Mouse (Mus musculus): ENCODE results near the gene Ppm1f.

- TF ChIP-seq POLR2A (IDR thresholded peaks at IDR 0.05; ENCODE audit: low read depth, low read length) (no peak), BHLHE40 (IDR thresholded peaks at IDR 0.05; ENCODE audit: low read depth, low read length) (no peak), NELFE (IDR thresholded peaks at IDR 0.05; ENCODE audit: low read depth, low read length) (no peak), CTCF (conservative IDR thresholded peaks at IDR 0.05 in 1 of 2, IDR thresholded peaks at IDR 0.05 in 1 of 2; ENCODE audit: low read depth in 2 of 2, low read length in 2 of 2) (peak in 1 of 2 experiments; percentile 30; a peak in 1 of 4 replicates), KAT2A (IDR thresholded peaks at IDR 0.05; ENCODE audit: insufficient replicate concordance, low read length) (no peak), CHD2 (IDR thresholded peaks at IDR 0.05; ENCODE audit: low read length) (no peak), USF1 (IDR thresholded peaks at IDR 0.05; ENCODE audit: low read depth, low read length) (no peak), JUND (conservative IDR thresholded peaks at IDR 0.05; ENCODE audit: low read depth, low read length) (no peak), SIN3A (IDR thresholded peaks at IDR 0.05; ENCODE audit: low read length) (no peak), EP300 (IDR thresholded peaks at IDR 0.05; ENCODE audit: low read length) (no peak), POLR2AphosphoS2 (IDR thresholded peaks at IDR 0.05; ENCODE audit: low read depth, low read length) (no peak), CHD1 (IDR thresholded peaks at IDR 0.05; ENCODE audit: low read depth, low read length) (no peak), RAD21 (IDR thresholded peaks at IDR 0.05; ENCODE audit: low read depth, low read length) (no peak)
Measured at GRCm38 (mm10) chr16:16849196-16849595, 47.1 kb upstream of the Ppm1f start.
